Mouse (Mus musculus): ENCODE data around the gene Krtdap. TPM values are rescaled to one million over a fixed set of nuclear protein-coding genes. Genes with fewer than 3 reads are reported as not detected.
"Not testable (repeated sequence)": the region's sequence is repeated elsewhere in the genome, so short reads cannot be mapped to it uniquely, and the experiment has no call there.

The Krtdap gene
- total RNA-seq, 4 experiments from 2014 or later, result not detected

DNA sequence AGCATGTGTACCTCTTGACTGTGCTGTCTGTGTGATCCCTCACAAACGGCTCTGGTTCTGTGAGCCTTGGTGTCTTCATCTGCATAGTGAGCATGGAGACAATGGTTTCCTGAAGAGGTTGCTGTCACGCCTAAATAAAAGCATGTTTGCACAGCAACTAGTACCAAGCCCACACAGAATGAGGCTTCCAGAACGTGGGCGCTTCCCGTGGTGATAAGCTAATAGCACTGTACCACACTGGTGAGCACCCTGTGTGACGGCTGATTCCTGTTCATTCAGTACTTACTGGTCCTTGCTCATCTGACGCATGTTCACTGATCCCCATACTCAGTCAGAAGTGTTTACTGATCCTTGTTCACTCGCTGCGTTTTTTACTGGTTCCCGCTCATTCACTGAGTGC, 2.4 kb downstream of the Krtdap start:
- DNase-seq, result no peak

DNA sequence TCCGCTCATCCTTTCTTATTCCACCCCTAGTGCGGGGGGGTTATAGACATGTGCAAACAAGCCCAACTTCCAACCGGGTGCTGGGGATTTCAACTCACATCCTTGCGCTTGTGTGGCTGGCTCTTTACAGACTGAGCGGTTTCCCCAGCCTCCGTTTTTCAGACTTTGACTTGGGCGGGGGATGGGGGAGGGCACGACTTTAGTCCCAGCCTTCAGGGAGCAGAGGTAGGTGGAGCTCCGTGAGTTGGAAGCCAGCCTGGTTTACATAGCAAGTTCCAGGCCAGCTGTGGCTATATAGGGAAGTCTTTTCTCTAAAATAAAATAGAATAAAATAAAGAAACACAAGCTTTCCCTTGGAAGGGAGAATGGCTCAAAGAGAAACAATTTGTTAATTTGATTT, 4.2 kb downstream of the Krtdap start:
- DNase-seq, result no peak

DNA sequence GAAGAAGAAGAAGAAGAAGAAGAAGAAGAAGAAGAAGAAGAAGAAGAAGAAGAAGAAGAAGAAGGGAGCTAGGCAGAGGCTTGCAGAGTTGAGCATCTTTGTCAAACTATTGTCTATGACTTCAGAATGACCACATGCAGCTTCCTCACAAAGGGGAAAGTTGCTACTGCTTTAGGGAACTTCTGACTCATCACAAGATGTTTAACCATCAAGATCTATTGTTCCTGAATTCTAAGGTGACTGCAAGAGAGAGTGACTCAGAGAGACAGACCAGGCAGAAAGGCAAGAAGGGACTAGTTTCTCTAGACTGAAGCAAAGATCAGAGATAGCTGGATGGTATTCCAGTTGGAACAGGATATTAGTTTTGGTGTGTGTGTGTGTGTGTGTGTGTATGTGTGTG, 7.2 kb downstream of the Krtdap start:
- DNase-seq, result no peak

DNA sequence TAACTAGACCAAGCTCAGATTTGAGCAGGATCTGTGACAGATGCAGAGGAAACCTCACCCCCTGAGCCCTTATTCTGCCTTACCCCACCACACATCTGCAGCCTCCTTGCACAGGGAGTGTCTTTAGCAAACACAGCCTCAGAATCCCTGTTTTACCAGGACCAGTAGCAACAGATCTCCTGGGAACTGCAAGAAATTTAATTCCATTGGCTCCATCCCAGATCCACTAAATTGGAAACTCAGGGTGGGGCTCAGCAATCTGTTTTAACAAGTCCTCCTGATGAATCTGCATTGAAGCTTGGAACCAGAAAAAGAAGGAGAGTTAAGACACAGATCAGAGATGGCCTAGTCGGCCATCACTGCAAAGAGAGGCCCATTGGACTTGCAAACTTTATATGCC, 9.1 kb downstream of the Krtdap start:
- DNase-seq, result no peak

DNA sequence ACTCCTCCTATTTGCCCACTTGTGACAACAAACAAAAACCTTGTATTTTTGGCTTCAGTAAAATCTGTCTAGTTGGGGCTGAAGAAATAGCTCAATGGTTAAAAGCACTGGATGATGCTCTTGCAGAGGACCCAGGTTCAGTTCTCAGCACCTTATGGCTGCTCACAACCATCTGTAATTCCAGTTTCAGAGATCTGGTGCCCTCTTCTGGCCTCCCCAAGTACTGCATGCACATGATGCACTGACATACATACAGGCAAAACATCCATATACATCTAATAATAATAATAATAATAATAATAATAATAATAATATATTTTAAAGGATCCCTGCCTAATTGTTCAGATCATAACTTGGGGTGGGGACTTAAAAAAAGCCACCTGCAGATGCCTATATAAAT, 13.0 kb downstream of the Krtdap start:
- no peak for DNase-seq

DNA sequence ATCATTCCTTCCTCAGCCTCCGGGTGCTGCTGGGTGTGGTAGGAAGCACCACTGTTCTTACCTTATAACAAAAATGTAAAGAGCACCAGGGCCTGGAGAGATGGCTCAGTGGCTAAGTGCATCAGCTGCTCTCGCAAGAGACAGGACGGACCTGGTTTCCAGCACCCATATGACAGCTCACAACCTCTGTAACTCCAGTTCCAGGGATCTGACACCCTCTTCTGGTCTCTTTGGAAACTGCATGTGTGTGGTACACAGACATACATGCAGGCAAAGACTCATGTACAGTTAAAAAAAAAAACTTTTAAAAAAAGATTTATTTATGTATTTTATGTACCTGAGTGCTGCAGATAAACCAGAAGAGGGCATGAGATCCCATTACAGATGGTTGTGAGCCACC, 15.6 kb downstream of the Krtdap start:
- no peak for DNase-seq

DNA sequence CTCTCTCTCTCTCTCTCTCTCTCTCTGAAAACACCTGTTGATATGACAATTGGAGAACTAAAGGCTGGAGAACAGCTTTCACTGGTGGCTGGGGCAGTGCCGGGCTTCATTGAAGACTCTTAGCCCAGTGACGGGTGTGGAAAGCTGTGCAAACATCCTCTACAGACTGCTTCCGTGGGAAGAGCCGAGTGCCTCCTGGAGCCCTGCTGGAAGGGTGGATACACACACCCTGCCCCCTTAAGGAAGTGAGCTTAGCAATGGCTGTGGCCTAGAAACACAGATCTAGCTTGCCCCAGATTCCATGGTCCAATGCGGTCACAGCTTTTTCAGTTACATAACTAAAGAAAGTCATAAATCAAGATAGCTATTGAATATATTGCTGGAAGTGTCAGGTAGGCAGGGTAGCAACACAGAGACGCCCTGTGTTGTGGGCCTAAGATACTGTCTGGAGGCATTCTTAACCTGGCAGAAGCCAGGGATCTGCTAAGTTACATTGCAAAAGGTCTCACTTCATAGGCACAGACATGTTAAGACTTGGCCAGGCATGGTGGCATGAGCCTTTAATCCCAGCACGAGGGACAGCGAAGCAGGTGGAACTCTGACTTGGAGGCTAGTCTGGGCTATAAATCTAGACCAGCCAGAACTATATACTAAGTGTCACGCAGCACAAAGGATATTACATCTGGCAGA, 16.5 kb downstream of the Krtdap start:
- no peak for DNase-seq

DNA sequence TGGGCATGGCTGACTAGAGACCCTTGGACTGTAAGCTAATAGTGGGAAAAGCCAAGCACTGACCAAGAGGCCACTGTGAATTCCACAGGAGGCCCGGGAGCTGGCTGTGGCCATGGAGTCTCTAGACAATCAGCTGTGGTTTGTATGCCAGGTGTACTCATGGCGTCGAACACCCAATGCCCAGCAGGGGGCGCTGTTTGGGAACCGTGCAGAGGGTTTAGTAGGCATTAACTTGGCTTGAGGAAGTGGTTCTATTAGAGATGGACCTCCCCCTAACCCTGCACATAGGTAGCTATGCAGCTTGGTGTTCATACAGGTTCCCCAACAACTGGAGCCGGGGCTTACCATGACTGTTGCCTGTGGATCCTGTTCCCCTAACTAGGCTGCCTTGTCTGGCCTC, 18.2 kb downstream of the Krtdap start:
- no peak for DNase-seq

DNA sequence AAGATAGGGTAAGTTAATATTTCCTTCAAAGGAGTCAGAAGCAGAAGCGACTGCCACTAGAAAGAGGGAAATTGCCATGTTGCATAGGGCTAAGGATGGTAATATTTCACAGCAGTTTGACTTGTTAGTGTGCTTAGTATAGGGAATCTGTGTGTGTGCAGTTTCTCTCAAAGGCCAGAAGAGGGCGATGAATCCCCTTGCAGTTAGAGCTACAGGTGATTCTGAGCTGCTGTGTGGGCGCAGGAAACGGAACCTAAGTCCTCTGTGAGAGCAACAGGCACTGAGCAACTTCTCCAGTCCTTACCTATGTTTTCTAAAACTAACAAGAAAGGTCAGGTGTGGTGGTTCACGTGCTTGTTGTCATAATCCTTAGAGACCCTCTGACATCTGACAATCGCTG, 22.6 kb downstream of the Krtdap start:
- DNase-seq, result no peak

DNA sequence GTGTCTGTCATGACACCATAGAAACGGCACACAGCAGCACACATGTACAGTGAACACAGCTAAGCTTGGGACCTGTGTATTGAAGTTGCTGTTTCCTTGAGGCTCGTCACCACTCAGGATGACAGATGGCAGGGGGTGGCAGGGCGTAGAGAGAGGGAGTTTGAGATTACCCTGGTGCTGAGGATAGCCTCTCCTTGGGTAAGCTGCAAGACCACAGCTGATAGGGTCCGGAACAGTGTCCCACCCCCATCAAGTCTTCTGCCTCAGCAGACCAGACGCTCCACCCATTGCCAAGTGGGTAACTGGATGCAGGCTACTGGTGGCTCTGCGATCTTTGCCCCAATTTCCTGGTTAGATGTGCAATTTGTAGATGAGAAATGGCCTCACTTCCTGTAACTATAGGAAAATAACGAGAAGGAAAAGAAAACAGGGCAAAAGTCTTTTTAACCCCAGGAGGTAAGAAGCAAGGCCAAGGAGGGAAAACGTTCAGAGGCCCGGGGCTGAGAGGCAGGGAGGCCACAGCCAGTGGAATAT, 24.1 kb downstream of the Krtdap start:
- no peak for DNase-seq

DNA sequence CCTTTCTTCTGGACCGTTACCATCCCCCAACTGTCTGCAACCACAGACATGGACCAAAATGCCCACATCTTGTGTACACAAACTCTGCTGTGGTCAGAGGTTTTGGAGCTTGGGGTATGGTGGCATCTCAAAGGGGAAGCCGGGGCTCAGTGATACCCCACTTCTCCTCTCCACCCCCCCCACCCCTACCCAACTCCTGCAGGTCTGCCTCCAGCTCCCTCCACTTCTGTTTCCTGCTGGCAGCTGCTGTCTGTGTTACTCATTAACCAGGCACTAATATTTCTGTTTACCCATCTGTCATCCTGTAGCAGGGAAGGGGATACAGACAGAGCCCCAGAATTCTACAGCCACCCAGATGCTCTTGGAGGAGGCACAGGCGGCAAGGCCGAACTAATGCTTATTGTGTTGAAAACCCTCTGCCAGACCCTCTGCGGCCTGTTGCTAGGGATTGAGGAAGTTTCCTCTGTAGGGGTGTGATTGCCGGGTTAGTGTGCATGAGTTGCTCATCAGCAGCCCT, 24.7 kb downstream of the Krtdap start:
- DNase-seq, result no peak

DNA sequence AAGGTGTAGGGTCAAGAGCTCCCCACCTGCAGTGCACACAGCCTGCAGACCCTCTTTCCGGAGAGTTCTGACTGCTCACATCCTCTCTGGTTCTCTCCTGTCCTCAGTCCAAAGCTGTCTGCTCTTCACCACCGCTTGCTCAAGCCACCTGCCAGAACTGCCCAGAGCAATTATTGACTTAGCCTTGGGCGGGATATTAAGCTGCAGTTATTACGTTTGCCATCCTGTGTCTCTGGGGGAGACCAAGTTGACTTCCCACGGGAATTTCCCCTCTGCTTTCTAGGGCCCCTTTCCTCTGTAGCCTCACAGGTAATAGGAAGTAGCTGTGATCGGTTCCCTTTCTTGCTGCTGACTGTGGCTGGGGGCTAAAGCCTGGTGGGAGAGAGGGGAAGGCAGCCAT, 32.4 kb downstream of the Krtdap start:
- DNase-seq, result no peak

DNA sequence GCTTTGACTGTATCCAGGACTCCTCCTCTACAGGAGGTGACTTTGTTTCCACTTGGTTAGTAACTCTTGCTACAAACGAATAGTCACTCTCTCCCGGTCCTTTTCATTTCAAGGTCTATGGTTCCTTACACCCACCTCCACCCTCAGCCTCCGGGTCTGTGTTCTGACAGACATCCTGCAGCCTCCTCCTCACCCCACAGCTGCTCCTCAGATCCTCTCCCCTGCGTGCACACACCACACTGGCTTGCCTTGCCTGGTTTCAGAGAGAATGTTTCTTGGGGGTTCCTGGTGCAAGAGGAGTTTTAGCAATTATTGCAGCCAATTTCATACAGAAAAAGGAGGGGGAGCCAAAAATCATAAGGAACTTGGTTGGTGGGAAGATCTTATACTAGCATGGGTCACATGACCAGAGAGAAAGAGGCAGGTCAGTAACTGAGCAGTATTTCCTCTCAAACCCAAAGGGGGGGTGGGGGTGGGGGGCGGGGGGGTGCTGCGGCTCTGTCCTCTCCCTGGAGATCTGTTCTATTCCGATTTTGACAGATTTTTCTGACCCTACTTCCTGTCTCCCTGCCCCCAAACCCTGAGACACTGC, 33.3 kb downstream of the Krtdap start:
- no peak for DNase-seq

DNA sequence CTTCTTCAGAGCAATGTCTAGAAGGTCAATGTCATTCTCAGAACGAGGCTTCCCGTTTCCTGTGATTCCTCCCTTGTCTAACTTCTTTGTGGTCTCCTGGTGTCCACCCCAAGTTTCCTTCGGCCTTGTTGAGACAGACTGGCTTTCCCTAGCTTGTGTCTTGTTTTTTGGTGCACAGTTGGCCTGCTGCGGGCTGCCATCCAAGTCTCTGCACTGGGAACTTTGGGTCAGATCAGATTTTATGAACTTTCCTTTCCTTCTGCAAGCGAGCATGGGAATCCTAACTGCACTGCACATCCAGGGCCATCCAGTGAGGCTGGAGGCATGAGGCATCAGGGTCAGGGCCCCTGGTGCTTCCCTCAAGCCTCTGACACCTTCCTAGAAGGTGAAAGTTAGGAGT, 33.8 kb downstream of the Krtdap start:
- DNase-seq, result no peak

DNA sequence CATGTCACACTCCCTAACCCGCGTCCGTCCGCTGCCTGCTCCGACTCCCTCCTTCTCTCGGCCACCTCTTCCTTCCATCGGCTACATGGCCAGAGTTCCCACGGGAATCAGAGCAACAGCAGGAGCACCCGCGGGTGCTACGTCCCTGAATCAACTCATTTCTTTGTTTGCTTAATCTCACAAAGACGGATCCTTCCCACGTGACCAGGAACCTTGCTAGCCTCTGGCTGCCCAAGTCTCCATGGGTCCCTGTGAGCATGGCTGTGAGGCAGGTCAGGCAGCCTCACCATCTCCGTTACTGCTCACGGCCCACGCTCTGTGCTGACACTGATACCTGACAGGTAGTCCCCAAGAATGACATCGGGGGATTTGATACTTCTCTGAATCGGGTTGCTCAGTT, 36.0 kb downstream of the Krtdap start, which contains the start of gene Ffar2:
Gene Ffar2 (minus strand): TSS at position 101 of the 400 bp plus-strand sequence.
- DNase-seq, result no peak

DNA sequence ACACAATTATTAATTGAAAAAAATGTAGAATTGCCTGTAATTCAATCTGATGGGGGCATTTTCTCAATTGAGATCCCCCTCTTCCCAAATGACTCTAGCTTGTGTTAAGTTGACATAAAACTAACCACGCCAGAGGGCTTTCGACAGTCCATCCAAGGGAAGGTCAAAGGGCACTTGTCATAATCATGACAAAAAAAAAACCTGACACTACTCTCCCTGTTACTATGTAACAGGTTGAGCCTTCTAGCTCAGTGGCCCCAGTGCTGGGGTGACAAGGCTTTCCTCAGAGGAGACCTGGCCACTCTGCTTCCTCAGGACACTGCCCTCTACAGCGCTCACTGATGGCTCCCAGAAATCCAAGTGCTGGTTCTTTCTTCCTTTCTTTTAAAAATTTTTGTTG, 36.6 kb downstream of the Krtdap start:
- no peak for DNase-seq

DNA sequence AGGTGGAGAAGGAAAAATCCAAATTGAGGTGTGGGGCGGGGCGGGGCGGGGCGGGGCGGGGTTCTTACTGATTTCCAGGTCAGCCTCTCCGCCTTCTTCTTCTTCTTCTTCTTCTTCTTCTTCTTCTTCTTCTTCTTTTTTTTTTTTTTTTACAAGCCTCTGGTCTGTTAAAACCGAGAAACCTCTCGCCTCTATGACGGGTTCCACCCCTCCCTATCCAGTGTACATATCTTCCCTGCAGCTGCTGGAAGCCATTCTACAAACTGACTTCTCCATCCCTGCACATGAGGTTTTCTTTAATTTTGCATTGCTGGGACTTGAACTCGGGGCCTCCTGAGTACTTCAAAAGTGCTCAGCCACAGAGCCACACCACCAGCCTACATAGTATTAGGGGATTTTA, 39.0 kb downstream of the Krtdap start:
- no peak for DNase-seq

DNA sequence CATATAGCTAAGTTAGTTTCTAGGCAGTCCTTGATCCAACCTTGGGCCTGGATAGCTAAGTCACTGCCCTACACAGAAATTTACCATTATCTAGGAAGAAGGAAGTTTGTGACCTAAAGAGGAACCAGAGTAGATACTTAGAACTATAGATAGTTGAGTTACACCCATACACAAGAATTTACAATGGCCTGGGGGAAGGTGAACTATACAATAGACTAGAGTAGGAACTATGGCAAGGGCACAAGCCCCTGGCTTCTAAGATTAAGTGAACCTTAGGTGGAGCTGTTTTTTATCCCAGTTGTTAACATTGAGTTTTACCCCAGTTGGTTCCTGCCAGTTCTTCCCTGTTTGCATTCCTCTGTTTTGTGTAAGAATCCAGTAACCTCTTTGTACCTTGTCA, 41.2 kb downstream of the Krtdap start:
- not testable (repeated sequence) for DNase-seq

DNA sequence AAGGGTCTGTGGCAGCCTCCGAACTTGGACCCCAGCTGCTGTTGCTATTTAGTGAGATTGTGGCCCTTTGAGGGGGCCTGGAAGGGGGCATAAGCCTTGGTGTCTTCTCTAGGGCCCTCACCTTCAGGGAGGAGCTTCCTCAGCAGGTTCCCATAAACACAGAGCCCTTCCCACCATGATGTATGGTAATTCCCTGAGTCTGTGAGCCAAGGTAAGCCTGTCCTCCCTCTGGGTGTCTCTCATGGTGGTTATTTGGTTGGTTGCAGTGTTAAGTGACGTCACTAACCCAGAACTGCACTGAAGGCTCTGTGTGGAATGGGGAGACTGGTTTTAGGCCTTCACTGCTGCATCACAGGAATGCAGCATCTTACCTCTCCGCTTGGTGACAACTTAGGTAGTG, 41.7 kb downstream of the Krtdap start:
- no peak for DNase-seq

DNA sequence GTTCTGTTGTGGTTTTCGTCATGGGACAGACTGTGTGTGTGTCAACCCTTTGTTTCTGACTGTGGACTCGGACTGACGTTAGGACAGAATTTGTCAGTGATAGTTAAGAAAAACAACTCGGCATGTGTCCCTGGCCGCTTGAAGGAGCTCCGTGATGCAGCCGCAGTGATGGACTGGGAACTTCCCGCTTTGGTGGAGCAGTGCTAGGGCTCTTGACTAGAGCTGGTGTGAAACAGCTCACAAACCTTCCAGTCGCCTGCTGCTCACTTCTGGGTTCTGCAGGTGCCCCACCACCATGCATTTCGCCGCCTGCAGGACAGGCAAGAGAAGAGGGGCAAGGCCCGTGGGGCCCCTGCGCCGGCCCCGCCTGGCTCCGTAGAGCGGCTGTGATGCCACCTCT, 44.6 kb downstream of the Krtdap start:
- DNase-seq, result no peak

DNA sequence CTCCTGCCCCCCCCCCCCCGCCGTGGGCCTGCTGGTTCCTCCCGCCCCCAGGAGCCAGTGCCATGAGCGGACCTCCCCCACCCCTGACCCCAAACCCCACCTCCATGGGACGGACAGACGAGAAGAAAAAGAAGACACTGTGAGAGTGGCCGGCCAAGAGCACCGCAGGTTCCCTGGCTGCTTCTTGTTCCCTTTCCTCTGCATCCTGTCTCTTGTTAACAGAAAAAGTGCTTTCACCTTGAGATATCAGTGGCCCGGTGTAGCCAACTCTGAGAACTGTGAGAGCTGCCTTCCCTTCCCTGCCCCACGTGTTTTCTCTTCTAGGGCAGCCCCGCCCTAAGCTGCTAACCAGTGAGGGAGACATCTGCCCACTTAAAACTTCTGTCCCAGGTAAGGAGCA, 45.0 kb downstream of the Krtdap start:
- not testable (repeated sequence) for DNase-seq

DNA sequence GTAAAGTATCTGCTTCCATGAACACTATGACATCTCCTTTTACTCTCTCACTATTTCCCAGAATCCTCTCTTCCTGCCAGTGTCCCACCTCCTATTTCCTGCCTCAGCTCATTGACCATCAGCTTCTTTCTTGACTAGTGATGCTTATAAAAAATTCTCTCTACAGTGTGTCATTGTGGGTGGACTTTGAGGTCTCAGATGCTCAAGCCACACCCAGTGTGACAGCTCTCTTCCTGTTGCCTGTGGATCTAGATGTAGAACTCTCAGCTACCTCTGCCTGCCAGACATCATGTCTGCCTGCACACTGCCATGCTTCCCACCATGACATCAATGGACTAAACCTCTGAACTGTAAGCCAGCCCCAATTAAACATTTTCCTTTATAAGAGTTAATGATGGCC, 49.6 kb downstream of the Krtdap start:
- DNase-seq, result no peak

DNA sequence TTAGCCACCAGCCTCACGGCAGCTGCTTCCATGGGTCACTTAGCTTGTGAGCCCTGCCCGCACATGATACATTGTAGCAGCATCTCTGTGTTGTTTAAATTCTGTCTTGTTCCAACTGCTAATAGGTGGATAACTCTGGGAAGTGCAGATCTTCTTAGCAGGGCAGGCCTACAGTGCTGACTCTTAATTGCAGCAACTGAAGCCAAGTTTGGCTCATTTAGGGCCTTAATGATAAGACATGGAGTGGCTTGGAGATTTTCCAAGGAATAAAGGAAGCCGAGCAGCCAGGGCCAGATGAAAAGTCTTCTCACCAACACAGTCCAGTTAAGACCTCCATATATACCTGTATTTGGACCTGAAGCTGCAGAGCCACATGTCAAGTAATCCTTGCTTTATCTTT, 52.6 kb downstream of the Krtdap start:
- no peak for DNase-seq
